Mouse (Mus musculus) retina, postnatal 1 day (tissue): ENCODE data around the gene Prkd3.

Source experiments
- DNase-seq: peaks from one replicate; pipeline ENCODE4 v3.0.0-alpha.2; 2012

The Prkd3 gene

DNA sequence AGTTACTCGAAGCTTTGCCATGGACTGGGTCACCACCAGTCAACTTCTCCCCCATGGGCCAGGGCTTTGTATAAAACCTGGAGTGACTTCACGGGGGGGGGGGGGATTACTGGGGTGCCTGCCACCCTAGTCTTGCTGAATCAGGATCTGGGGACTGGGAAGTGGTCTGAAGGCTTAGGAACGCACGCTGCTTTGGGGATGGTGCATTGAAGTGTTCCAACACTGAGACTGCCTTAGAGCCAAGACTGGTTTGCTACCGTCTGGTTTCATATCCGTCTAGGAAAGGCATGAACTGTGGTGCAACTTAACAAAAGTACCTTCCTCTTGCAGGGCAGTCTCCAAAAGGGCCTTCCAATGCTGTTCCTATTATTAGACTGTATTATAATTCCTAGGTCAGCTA lies 102.9 kb downstream of the Prkd3 start:
- no peak for DNase-seq

GRCm38 (mm10) chr17:78916899-78917298 lies 103.7 kb downstream of the Prkd3 start:
- DNase-seq: no peak

GRCm38 (mm10) chr17:78916369-78916813 lies 104.2 kb downstream of the Prkd3 start, which contains the start of gene Cebpzos:
Gene Cebpzos (plus strand): TSS chr17:78916500.
- peak; percentile 92 for DNase-seq

DNA sequence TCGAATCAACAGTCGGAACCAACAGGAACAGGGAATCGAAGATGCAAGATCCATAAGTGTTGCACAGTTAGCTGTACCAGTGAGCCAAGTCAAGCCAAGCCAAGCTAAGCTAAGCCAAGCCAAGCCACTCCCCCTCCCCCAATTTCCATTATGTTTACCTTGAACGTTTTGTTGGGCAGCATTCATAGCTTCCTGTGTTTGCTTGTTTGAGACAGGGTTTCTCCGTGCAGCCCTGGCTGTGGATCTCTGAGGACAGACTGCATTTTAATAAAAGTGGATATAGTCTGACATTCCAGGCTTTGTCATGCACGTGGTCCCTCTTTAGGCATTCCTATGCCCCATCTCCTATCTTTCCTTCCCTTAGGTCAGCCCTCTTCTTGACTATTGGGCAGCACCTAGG lies 104.8 kb downstream of the Prkd3 start:
- peak; percentile 19 for DNase-seq

GRCm38 (mm10) chr17:78913921-78914320 lies 106.7 kb downstream of the Prkd3 start:
- DNase-seq: no peak

DNA sequence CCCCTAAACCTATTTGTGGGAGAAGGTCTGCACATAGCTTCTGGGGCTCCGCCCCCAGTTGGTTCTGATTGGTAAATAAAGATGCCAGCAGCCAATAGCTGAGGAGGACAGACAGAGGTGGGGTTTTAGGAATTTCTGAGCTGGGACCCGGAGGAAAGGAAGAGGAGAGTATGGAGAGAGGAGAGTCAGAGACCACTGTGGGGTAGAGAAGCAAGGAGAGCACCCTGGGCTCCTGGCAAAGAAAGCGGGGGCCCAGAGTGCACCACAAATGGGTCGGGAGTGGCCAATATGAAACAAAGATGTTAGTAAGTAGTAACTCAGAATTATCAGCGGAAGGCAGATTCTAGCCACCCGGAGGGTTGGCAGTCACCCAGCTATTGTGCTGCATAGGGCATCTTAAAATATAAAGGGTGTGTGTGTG lies 107.7 kb downstream of the Prkd3 start:
- peak; percentile 82 for DNase-seq

GRCm38 (mm10) chr17:78909374-78909773 lies 111.2 kb downstream of the Prkd3 start:
- no peak for DNase-seq

DNA sequence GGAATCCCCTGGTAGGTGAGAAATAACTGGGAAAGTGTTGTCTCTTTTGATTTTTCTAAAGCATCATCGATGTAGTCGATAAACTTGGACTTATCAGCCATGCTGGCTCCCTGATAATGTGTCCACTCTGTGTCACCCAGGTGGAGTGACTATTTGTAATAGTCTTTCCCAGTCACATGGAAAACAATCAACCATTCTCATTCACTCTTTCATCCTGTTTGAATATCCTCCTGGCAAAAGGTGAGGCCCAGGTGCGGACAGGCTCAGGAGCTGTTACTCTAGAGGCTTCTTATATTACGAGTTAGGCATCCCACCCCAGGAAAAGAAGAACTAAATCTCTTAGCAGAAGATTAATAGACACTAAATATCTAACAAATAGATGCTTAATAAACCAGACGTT lies 113.7 kb downstream of the Prkd3 start, which contains the start of gene Sult6b1:
Gene Sult6b1 (minus strand): TSS at position 101 of the 400 bp plus-strand sequence.
- DNase-seq: no peak

DNA sequence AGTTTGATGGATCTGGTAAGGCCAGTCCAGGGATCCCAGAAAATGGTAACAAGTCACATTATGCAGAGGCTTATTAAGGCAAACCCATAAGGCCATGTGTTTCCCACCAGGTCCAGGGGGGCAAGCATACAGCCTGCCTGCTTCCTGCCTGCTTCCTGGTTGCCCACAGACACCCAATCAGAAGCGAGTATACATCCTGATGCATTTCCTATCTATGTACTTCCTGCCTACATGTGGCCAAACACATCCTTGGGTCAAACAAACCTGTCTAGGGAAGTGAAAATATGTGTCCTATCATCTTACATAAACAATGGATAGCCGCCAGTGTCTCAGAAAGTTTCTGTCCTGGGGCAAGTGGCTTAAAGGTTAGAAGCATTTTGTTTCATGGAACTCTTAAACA lies 117.5 kb downstream of the Prkd3 start:
- DNase-seq: no peak
